11 mouse cellular contexts compared by ENCODE assay signal in genomic region chr4:126371497-126371896, GRCm38 (mm10). TPM values are rescaled to one million over a fixed set of nuclear protein-coding genes. Genes with fewer than 3 reads are reported as not detected.
DNase-seq lines count a peak whose midpoint lies in the region; ATAC-seq and TF ChIP-seq lines count a peak whose summit lies in the region.
"Had no signal": no experiment of that assay in that cellular context is flagged by ENCODE, and none has a peak within 500 bp of the region (broad histone marks: within the 10 kb centered on the region; RNA-seq: fewer than 3 reads in every experiment).

No protein-coding gene starts in this region.

- no peak for TF ChIP-seq CTCF in heart, postnatal 0 days (IDR thresholded peaks at IDR 0.05; ENCODE audit: low read depth)

- no peak overlapping the region for H3K4me2 ChIP-seq in kidney, embryonic 14.5 days (replicated peaks; ENCODE audit: low read depth, low read length)
- H3K4me2 ChIP-seq in heart, postnatal 0 days (ENCODE audit: low read depth, low read length): peak overlapping the region; percentile 8; the same call in 1 of the 2 replicates

- no peaks in the 10 kb centered on the region for H3K9me3 ChIP-seq in kidney, embryonic 14.5 days (ENCODE audit: control insufficient read depth, low read length)
- no peaks in the 10 kb centered on the region for H3K9me3 ChIP-seq in heart, postnatal 0 days (replicated peaks; ENCODE audit: control insufficient read depth, low read length)

- DNase-seq in kidney, postnatal 10 days: peak; percentile 12
- DNase-seq in adipocyte (ENCODE audit: low spot score): peak; percentile 47
- DNase-seq in heart, postnatal 0 days (ENCODE audit: low spot score): peak; percentile 84
- DNase-seq in lung, postnatal 4 days: peak; percentile 46 to 48
- DNase-seq in gastrocnemius, postnatal 14 days: no peak
- DNase-seq in urinary bladder, adult 18-20 months (ENCODE audit: low spot score in 2 of 2): no peak
- DNase-seq: kidney, postnatal 36 days had no signal

- peaks cover 10% of the 10 kb centered on the region; the same call in 1 of the 2 replicates for H3K36me3 ChIP-seq in kidney, embryonic 14.5 days (ENCODE audit: control insufficient read depth, insufficient read depth, low read length)
- H3K36me3 ChIP-seq in heart, postnatal 0 days (replicated peaks; ENCODE audit: control insufficient read depth, insufficient read depth, low read length): peaks cover 10% of the 10 kb centered on the region; the same call in 1 of the 2 replicates

- WGBS in kidney, embryonic 14.5 days: 90% methylated on average over 9 of the region's 9 CpGs
- WGBS in heart, postnatal 0 days: 17% methylated on average over 9 of the region's 9 CpGs

- no peak overlapping the region for H3K4me3 ChIP-seq in kidney, embryonic 14.5 days (ENCODE audit: low read length)
- no peak overlapping the region for H3K4me3 ChIP-seq in heart, postnatal 0 days (ENCODE audit: low read depth, low read length)
- H3K4me3 ChIP-seq: erythroblast, embryonic 14.5 days had no signal

- TF ChIP-seq EP300 in heart, postnatal 0 days (IDR thresholded peaks at IDR 0.05; ENCODE audit: low read depth): no peak

- no peaks in the 10 kb centered on the region for H3K4me1 ChIP-seq in kidney, embryonic 14.5 days (ENCODE audit: control insufficient read depth, insufficient read depth, low read length)
- 0 out of 2 replicates have a peak, but pooled peaks cover 3% of the 10 kb centered on the region for H3K4me1 ChIP-seq in heart, postnatal 0 days (ENCODE audit: control insufficient read depth, insufficient read depth)

- H3K9ac ChIP-seq in kidney, embryonic 14.5 days (ENCODE audit: low read depth, low read length): no peak overlapping the region
- H3K9ac ChIP-seq in heart, postnatal 0 days (replicated peaks; ENCODE audit: low read depth, low read length): no peak overlapping the region

- ATAC-seq in kidney, embryonic 14.5 days (ENCODE audit: low FRiP score, low TSS enrichment): no peak
- ATAC-seq in heart, postnatal 0 days (ENCODE audit: insufficient read depth, low read depth): peak; percentile 81
- ATAC-seq in inflammation-experienced regulatory T-cells, adult 6 months: no peak

- intact Hi-C loops in gastrocnemius, postnatal 14 days (cut with DNase I; ENCODE audit: low total_unique reads): no loop called here

- H3K27ac ChIP-seq in kidney, embryonic 14.5 days (ENCODE audit: low read depth, low read length): no peak overlapping the region
- H3K27ac ChIP-seq in heart, postnatal 0 days (ENCODE audit: low read depth): peak overlapping the region; percentile 52; the same call in 1 of the 2 replicates

- no peaks in the 10 kb centered on the region for H3K27me3 ChIP-seq in kidney, embryonic 14.5 days (ENCODE audit: control insufficient read depth, insufficient read depth, low read length)
- H3K27me3 ChIP-seq in heart, postnatal 0 days (ENCODE audit: control insufficient read depth, insufficient read depth, low read length): no peaks in the 10 kb centered on the region

RNA-seq across cellular contexts. Expression of gene Tekt2, which starts 46.0 kb away (rescaled TPM):
- polyA plus RNA-seq in kidney, embryonic 14.5 days (2014; fragmentation: Nextera tagmentation; extraction: Ambion mirVana): 2.2 and 5.1 TPM in 2 replicates
- not detected in 2 replicates for total RNA-seq in heart, postnatal 0 days (2014; rRNA removed; ENCODE audit: low replicate concordance)
- polyA plus RNA-seq in heart, postnatal 0 days (2015; fragmentation: Nextera tagmentation; extraction: Ambion mirVana): 0.27 and 0.88 TPM in 2 replicates
- 1 to 10 TPM in 1 of 2 experiments, under 1 TPM in 1; 0.74 to 1.1 TPM for total RNA-seq in gastrocnemius, postnatal 14 days (2021)
- polyA plus RNA-seq in inflammation-experienced regulatory T-cells, adult 6 months (2017; shearing (Covaris generic)): not detected
- total RNA-seq: megakaryocyte progenitor cell, adult 5-6 weeks had no signal
- polyA plus RNA-seq: erythroblast, embryonic 14.5 days had no signal

RNA-seq across cellular contexts. Expression of gene Adprhl2, which starts 50.0 kb away (rescaled TPM):
- 53.0 and 57.6 TPM in 2 replicates for polyA plus RNA-seq in kidney, embryonic 14.5 days (2014; fragmentation: Nextera tagmentation; extraction: Ambion mirVana)
- 26.8 and 30.2 TPM in 2 replicates for total RNA-seq in heart, postnatal 0 days (2014; rRNA removed; ENCODE audit: low replicate concordance)
- 23.2 and 26.1 TPM in 2 replicates for polyA plus RNA-seq in heart, postnatal 0 days (2015; fragmentation: Nextera tagmentation; extraction: Ambion mirVana)
- 10 to 100 TPM in 1 of 2 experiments, 1 to 10 TPM in 1; 9.8 to 11.5 TPM for total RNA-seq in gastrocnemius, postnatal 14 days (2021)
- polyA plus RNA-seq in inflammation-experienced regulatory T-cells, adult 6 months (2017; shearing (Covaris generic)): 10 to 100 TPM; 15.9 to 22.5 (median 22.1) TPM

RNA-seq across cellular contexts. Expression of gene Ago3, which starts 57.9 kb away (rescaled TPM):
- 13.7 and 15.6 TPM in 2 replicates for polyA plus RNA-seq in kidney, embryonic 14.5 days (2014; fragmentation: Nextera tagmentation; extraction: Ambion mirVana)
- 3.3 and 35.2 TPM in 2 replicates for total RNA-seq in heart, postnatal 0 days (2014; rRNA removed; ENCODE audit: low replicate concordance)
- 7.3 and 8.3 TPM in 2 replicates for polyA plus RNA-seq in heart, postnatal 0 days (2015; fragmentation: Nextera tagmentation; extraction: Ambion mirVana)
- total RNA-seq in gastrocnemius, postnatal 14 days (2021): 1 to 10 TPM; 6.4 to 7.8 TPM
- polyA plus RNA-seq in inflammation-experienced regulatory T-cells, adult 6 months (2017; shearing (Covaris generic)): 10 to 100 TPM; 18.8 to 24.1 (median 19.1) TPM

Comparison
In these comparisons a context has a peak if more than half of its experiments do, and no peak if none do; other contexts are left out.
1. DNase-seq: peak in kidney, postnatal 10 days (single experiment), adipocyte (single experiment), heart, postnatal 0 days (single experiment) and lung, postnatal 4 days (2 of 2); none in gastrocnemius, postnatal 14 days (single experiment) and urinary bladder, adult 18-20 months (0 of 2).